Mouse (Mus musculus) small intestine, adult 2 months (tissue): ENCODE results near the gene 4932438A13Rik. TPM values are rescaled to one million over a fixed set of nuclear protein-coding genes. Genes with fewer than 3 reads are reported as not detected.

Experiments used
- H3K27ac ChIP-seq: fragments of 200-500 bp; 2 replicates; pipeline ENCODE4 v1.5.1; 2012; ENCODE audit warnings: low read depth, low read length, control low read depth, inconsistent platforms; ENCODE audit not compliant: insufficient read depth
- H3K27me3 ChIP-seq: fragments of 200-500 bp; 2 replicates; pipeline ENCODE4 v1.6.1; 2012; ENCODE audit warnings: mild to moderate bottlenecking, moderate library complexity, low read length, inconsistent platforms; ENCODE audit not compliant: control insufficient read depth, insufficient read depth
- H3K36me3 ChIP-seq: fragments of 200-500 bp; 2 replicates; pipeline ENCODE4 v1.6.1; 2012; ENCODE audit warnings: mild to moderate bottlenecking, low read length, control low read depth, inconsistent platforms; ENCODE audit not compliant: control insufficient read depth, insufficient read depth
- H3K4me1 ChIP-seq: fragments of 200-500 bp; 2 replicates; pipeline ENCODE4 v1.6.1; 2012; ENCODE audit warnings: low read length, inconsistent platforms, mixed read lengths; ENCODE audit not compliant: control insufficient read depth, insufficient read depth, insufficient read length
- H3K4me3 ChIP-seq: fragments of 200-500 bp; 2 replicates; pipeline ENCODE4 v1.5.1; 2012; ENCODE audit warnings: low read depth, mild to moderate bottlenecking, control low read depth, inconsistent platforms, low read length, moderate library complexity
- CTCF ChIP-seq: fragments of 200-500 bp; IDR thresholded peaks from 2 replicates; pipeline ENCODE4 v1.5.1; 2012; ENCODE audit warnings: low read depth, mild to moderate bottlenecking, control low read depth, inconsistent platforms, low read length, moderate library complexity, mixed read lengths; ENCODE audit not compliant: insufficient replicate concordance, insufficient read length; ENCODE audit errors: extremely low read depth
- POLR2A ChIP-seq: fragments of 200-500 bp; IDR thresholded peaks from 2 replicates; pipeline ENCODE4 v1.6.1; 2012; ENCODE audit warnings: low read depth, mild to moderate bottlenecking, control low read depth, inconsistent platforms, low read length, moderate library complexity
- WGBS: fragments of 180-500 bp; shearing (Covaris S2); methylation state at CpG from one replicate; pipeline ENCODE4 v1.1.7; 2018; 5-methylcytosine and 5-hydroxymethylcytosine counted together
- polyA plus RNA-seq: library from polyadenylated mRNA; depleted of rRNA; stranded (reverse); fragments of >200 nt; gene quantifications from 2 replicates; pipeline ENCODE4 v1.2.3, GENCODE M21; 2012

The 4932438A13Rik gene
- polyA plus RNA-seq, 1 experiment: 13.3 TPM

DNA sequence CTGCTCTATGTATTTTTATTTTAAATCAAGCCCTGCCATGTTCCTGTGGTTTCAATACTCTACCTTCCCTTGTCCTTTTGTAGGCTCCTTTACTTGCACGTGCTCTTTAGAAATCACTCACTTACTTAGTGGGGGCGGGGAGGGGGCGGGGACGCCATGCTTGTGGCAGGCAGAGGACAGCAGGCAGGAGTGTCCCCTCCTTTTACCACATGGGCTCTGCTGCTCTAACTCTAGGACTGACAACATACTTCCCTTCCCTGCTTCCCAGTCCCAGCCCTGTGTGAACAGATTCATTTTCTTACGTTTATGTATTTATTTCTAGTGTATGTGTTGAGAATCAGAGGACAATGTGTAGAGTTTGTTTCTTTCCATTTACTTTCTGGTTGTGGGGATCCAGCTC is 78.7 kb downstream of the 4932438A13Rik start:
- Histone ChIP-seq H3K36me3 (peaks cover 31% of the 10 kb centered on the region), H3K27me3 (no peaks in the 10 kb centered on the region), H3K4me1 (no peaks in the 10 kb centered on the region), H3K27ac (no peak overlapping the region), H3K4me3 (no peak overlapping the region)
- TF ChIP-seq POLR2A: no peak
- TF ChIP-seq CTCF: no peak
- 58% methylated on average over 5 of the region's 5 CpGs for WGBS

DNA sequence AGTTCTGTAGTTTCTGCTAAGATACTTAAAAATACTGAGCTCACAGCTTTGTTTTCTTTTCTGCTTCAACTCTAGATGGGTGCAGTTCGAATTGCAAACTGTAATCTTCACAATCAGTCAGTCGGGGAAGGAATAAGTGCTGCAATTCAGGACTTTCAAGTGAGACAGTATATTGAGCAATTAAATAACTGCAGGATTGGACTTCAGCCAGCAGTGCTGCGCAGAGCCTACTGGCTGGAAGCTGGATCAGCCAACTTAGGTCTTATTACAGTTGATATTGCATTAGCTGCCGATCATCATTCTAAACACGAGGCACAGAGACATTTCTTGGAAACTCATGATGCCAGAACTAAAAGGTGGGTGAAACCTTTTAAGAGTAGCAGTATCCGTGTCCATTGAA is 79.2 kb downstream of the 4932438A13Rik start:
- whole genome bisulfite sequencing: 26% methylated on average over 6 of the region's 6 CpGs
- Histone ChIP-seq H3K27ac (no peak overlapping the region), H3K4me1 (no peaks in the 10 kb centered on the region), H3K27me3 (no peaks in the 10 kb centered on the region), H3K4me3 (no peak overlapping the region), H3K36me3 (peaks cover 30% of the 10 kb centered on the region)
- TF ChIP-seq CTCF (no peak), POLR2A (no peak)

DNA sequence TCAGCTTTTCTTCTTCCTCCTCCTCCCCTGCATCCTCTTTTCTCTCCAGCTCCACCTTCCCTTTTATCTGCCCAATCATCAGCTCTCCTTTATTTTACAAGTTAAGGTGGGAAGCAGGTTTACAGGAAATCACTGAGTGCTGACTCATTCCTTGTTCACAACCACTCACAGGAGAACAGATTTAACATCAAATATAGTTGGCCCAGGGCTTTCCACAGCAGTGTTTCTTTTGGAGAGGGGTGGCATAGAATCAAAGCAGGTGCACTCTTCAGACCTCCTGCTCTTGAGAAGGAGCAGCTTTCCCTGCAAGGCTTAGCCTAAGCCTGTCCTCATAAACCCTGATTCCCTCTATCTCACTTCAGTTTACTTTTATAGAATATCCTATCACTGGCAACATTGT is 80.8 kb downstream of the 4932438A13Rik start:
- TF ChIP-seq POLR2A (no peak), CTCF (no peak)
- Histone ChIP-seq H3K4me1 (no peaks in the 10 kb centered on the region), H3K36me3 (peaks cover 37% of the 10 kb centered on the region), H3K27me3 (no peaks in the 10 kb centered on the region), H3K4me3 (no peak overlapping the region), H3K27ac (no peak overlapping the region)

DNA sequence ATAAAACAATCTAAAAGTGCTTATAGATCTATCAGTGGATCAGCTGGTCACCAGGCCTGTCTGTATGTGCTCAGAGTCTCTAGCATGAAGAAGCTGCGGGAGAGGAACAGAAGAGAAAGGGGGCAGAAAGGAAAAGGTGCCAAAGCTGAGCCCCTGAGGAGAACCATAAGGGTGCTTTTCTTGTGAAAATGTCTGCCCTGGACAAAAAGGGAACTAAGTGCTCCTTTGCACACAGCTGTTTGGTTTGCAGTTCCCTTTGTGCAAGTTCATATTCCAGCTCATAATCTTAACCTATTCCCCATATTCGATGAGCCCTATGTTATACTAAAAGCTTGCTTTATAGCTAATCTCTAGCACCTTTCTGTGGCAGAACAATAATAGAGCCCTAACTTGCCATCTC is 175.1 kb downstream of the 4932438A13Rik start:
- Histone ChIP-seq H3K4me3 (no peak overlapping the region), H3K27me3 (no peaks in the 10 kb centered on the region), H3K27ac (no peak overlapping the region), H3K36me3 (peaks cover 39% of the 10 kb centered on the region), H3K4me1 (no peaks in the 10 kb centered on the region)
- 92% methylated on average over 2 of the region's 2 CpGs for WGBS
- TF ChIP-seq CTCF: no peak
- TF ChIP-seq POLR2A: no peak

DNA sequence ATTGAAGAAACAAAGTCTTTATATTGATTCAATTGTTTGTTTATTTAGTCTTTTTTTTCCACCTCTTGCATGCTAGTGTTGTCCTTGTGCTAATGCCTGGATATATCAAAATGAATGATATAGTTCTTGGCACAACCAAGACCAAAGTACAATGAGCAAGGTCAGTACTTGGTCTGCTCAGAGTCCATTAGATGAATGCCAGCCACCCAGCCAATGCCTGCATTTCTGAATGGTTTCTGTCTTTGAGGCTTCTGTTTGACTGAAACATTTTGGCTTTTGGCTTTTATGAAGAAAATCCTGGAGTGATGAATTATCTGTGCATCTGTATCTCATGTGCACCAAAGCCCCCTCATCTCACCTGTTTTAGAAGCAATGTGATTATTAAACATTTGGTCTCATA is 176.9 kb downstream of the 4932438A13Rik start:
- peaks cover 43% of the 10 kb centered on the region for H3K36me3 ChIP-seq

DNA sequence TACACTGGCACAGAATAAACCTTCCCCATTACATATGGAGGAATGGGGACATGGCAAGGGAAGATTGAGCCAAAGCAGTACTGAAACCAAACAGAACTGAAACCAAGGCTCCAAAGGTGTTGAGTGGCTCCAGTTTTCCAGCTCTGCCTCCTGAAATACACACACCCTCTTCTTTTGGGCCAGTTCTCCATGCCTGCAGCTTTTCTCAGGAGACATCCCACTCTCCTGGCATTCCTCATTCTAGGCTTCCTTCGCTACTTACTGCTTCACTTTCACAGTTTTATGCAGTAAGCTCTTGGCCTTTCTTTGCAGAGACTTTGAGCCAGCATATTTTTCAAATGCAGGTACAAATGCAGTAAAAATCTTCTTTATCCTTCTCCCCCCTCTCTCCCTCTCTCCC is 188.6 kb downstream of the 4932438A13Rik start:
- 100% methylated on average over 1 of the region's 1 CpGs for WGBS
- no peak overlapping the region for H3K27ac ChIP-seq

More for the DNA sequence above, 176.9 kb downstream of the 4932438A13Rik start:
- no peak for TF ChIP-seq CTCF
- TF ChIP-seq POLR2A: no peak
- H3K4me3 ChIP-seq: no peak overlapping the region
- H3K27me3 ChIP-seq: no peaks in the 10 kb centered on the region
- no peak overlapping the region for H3K27ac ChIP-seq
- H3K4me1 ChIP-seq: no peaks in the 10 kb centered on the region

DNA sequence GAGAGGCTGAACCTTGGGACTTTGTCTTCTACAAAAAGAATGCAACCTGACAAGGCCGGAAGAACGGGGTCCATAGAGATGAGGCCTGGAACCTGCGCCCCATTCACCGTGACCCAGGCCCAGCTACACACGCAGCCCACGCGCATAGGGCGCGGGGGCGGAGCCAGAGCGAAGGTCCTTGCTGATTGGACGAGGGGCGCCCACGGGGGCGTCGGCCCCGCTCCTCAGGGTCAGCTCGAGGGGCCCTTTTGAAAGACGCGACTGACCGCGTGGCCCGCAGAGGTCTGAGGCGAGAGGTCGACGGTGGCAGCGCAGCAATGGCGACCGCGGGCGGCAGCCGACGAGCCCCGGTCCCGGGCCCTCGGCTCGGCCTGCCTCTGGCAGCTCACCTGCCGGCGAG is 200.5 kb downstream of the 4932438A13Rik start, which contains the start of gene Adad1:
TSS of gene Adad1 (plus strand) at position 122 of the 400 bp plus-strand sequence.
- WGBS: 64% methylated on average over 39 of the region's 39 CpGs
- H3K27ac ChIP-seq: no peak within 1 kb of the TSS
- TF ChIP-seq POLR2A: no peak
- no peak for TF ChIP-seq CTCF
- H3K27me3 ChIP-seq: no peaks in the 10 kb centered on the region
- H3K36me3 ChIP-seq: no peaks in the 10 kb centered on the region
- H3K4me3 ChIP-seq: peak within 1 kb of the TSS; percentile 12
- H3K4me1 ChIP-seq: no peaks in the 10 kb centered on the region

More for the DNA sequence above, 188.6 kb downstream of the 4932438A13Rik start:
- H3K36me3 ChIP-seq: peaks cover 24% of the 10 kb centered on the region
- H3K4me3 ChIP-seq: no peak overlapping the region
- H3K27me3 ChIP-seq: no peaks in the 10 kb centered on the region
- H3K4me1 ChIP-seq: no peaks in the 10 kb centered on the region
- TF ChIP-seq CTCF: no peak
- TF ChIP-seq POLR2A: no peak

DNA sequence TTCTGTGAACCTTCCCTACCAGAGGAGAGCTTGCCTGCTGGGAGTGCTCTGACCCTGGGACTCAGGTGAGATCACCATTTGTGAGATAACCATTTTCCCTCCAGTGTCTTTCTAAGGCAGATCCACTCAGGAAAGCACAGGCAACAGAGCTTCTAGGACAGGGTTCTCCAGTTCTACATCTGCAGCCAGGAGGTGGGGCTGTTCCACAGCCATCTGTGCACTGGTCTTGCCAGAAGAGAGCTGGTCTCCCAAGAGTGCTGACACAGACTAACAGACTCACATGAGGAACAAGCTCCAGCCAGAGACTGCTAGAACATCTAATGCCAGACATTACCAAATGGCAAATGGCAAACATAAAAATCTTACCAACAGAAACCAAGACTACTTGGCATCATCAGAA is 210.3 kb downstream of the 4932438A13Rik start:
- TF ChIP-seq CTCF (peak; percentile 22; the same call in 1 of the 2 replicates), POLR2A (no peak)

More for the DNA sequence above, 210.3 kb downstream of the 4932438A13Rik start:
- no peaks in the 10 kb centered on the region for H3K4me1 ChIP-seq
- H3K27ac ChIP-seq: no peak overlapping the region
- no peak overlapping the region for H3K4me3 ChIP-seq
- no peaks in the 10 kb centered on the region for H3K36me3 ChIP-seq
- H3K27me3 ChIP-seq: no peaks in the 10 kb centered on the region
